Mouse (Mus musculus) G1E (cell line): ENCODE data around the gene Gga1.

Experiments used
- CTCF ChIP-seq: IDR thresholded peaks from 2 replicates; pipeline ENCODE4 v1.5.1; 2012; ENCODE audit warnings: low read depth, low read length, inconsistent platforms, mixed read lengths
- GATA1 ChIP-seq: IDR thresholded peaks from 2 replicates; pipeline ENCODE4 v1.6.1; 2012; ENCODE audit warnings: borderline replicate concordance, low read length, inconsistent platforms, mixed read lengths
- GATA2 ChIP-seq: IDR thresholded peaks from 2 replicates; pipeline ENCODE4 v1.6.1; 2012; ENCODE audit warnings: low read depth, low read length, inconsistent platforms, borderline replicate concordance

- TF ChIP-seq GATA1: no peak
- TF ChIP-seq CTCF: no peak
- TF ChIP-seq GATA2: no peak
Observed at GRCm38 (mm10) chr15:78834233-78835005, 42.6 kb upstream of the Gga1 start.
